33 mouse cellular contexts compared by ENCODE assay signal in the genomic region with DNA sequence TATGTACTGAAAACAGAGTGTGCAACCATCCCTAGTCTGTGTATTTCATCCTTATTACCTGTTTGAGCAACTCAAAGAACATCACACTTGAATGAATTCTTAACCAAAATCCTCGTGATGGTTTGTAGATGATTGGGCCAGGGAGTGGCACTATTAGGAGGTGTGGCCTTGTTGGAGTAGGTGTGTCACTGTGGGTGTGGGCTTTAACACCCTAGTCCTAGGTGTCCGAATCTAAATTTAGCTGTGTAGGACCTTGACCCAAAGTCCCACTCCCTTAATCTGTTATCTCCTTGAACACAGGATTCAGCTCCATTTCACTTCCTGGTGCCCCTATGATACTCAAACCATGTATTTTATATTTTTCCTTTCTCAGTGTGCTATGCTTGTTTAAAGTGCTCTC. TPM values are rescaled to one million over a fixed set of nuclear protein-coding genes. Genes with fewer than 3 reads are reported as not detected.
"Had no signal": no experiment of that assay in that cellular context is flagged by ENCODE, and none has a peak within 500 bp of the region (broad histone marks: within the 10 kb centered on the region; RNA-seq: fewer than 3 reads in every experiment).

No protein-coding gene starts in this region.

- H3K9me3 ChIP-seq: embryonic facial prominence, embryonic 10.5 days; embryonic facial prominence, embryonic 12.5 days; embryonic facial prominence, embryonic 13.5 days; embryonic facial prominence, embryonic 15.5 days; forebrain, embryonic 10.5 days; forebrain, embryonic 12.5 days; forebrain, embryonic 13.5 days; forebrain, embryonic 15.5 days had no signal

- H3K4me3 ChIP-seq: embryonic facial prominence, embryonic 10.5 days; embryonic facial prominence, embryonic 12.5 days; embryonic facial prominence, embryonic 13.5 days; embryonic facial prominence, embryonic 15.5 days; erythroblast, embryonic 14.5 days; forebrain, embryonic 10.5 days; forebrain, embryonic 12.5 days; forebrain, embryonic 13.5 days; forebrain, embryonic 15.5 days; gastrocnemius, adult 2 months had no signal

- H3K27me3 ChIP-seq: embryonic facial prominence, embryonic 12.5 days; embryonic facial prominence, embryonic 13.5 days; embryonic facial prominence, embryonic 15.5 days; forebrain, embryonic 12.5 days; forebrain, embryonic 13.5 days; forebrain, embryonic 15.5 days had no signal

- H3K9ac ChIP-seq: embryonic facial prominence, embryonic 12.5 days; embryonic facial prominence, embryonic 13.5 days; embryonic facial prominence, embryonic 15.5 days; forebrain, embryonic 12.5 days; forebrain, embryonic 13.5 days; forebrain, embryonic 15.5 days; forebrain, postnatal 0 days had no signal

- H3K4me1 ChIP-seq: embryonic facial prominence, embryonic 10.5 days; embryonic facial prominence, embryonic 12.5 days; embryonic facial prominence, embryonic 13.5 days; embryonic facial prominence, embryonic 15.5 days; forebrain, embryonic 10.5 days; forebrain, embryonic 12.5 days; forebrain, embryonic 13.5 days; forebrain, embryonic 15.5 days had no signal

- H3K4me2 ChIP-seq: embryonic facial prominence, embryonic 12.5 days; embryonic facial prominence, embryonic 13.5 days; embryonic facial prominence, embryonic 15.5 days; forebrain, embryonic 12.5 days; forebrain, embryonic 13.5 days; forebrain, embryonic 15.5 days had no signal

- H3K27ac ChIP-seq: embryonic facial prominence, embryonic 10.5 days; embryonic facial prominence, embryonic 12.5 days; embryonic facial prominence, embryonic 13.5 days; embryonic facial prominence, embryonic 15.5 days; forebrain, embryonic 10.5 days; forebrain, embryonic 12.5 days; forebrain, embryonic 13.5 days; forebrain, embryonic 15.5 days; gastrocnemius, adult 2 months had no signal

- H3K36me3 ChIP-seq: embryonic facial prominence, embryonic 10.5 days; embryonic facial prominence, embryonic 12.5 days; embryonic facial prominence, embryonic 13.5 days; embryonic facial prominence, embryonic 15.5 days; forebrain, embryonic 10.5 days; forebrain, embryonic 12.5 days; forebrain, embryonic 15.5 days had no signal

- ATAC-seq: forebrain, embryonic 13.5 days; forebrain, embryonic 14.5 days; forebrain, embryonic 15.5 days; forebrain, embryonic 16.5 days; forebrain, postnatal 0 days had no signal

- DNase-seq: cerebellum, adult 18-20 months; cerebellum, adult 2 months; cerebellum, adult 8-10 months; cerebellum, adult 9-10 months; cerebellum, adult 9-11 months; cerebellum, postnatal 10 days; cerebellum, postnatal 14 days; cerebellum, postnatal 25 days; cerebellum, postnatal 36 days; embryo, embryonic 11 days; forebrain, postnatal 0 days; gastrocnemius, adult 2 months; gastrocnemius, postnatal 10 days; gastrocnemius, postnatal 14 days; gastrocnemius, postnatal 25 days; gastrocnemius, postnatal 36 days; heart, adult 11 months had no signal

RNA-seq across cellular contexts. Expression of a gene that starts 55.6 kb away (rescaled TPM):
- polyA plus RNA-seq: cerebellum, adult 2 months; embryonic facial prominence, embryonic 10.5 days; embryonic facial prominence, embryonic 11.5 days; embryonic facial prominence, embryonic 12.5 days; embryonic facial prominence, embryonic 13.5 days; embryonic facial prominence, embryonic 14.5 days; embryonic facial prominence, embryonic 15.5 days; erythroblast, embryonic 14.5 days; forebrain, embryonic 10.5 days; forebrain, embryonic 11.5 days; forebrain, embryonic 12.5 days; forebrain, embryonic 13.5 days; forebrain, embryonic 14.5 days; forebrain, embryonic 15.5 days; forebrain, embryonic 16.5 days; forebrain, postnatal 0 days; frontal cortex, adult 2 months; gonadal fat pad, adult 2 months had no signal
